Mouse (Mus musculus) urinary bladder, adult 18-20 months (tissue): ENCODE results near the gene Fads2.

Experiments used
- DNase-seq, 2 experiments: peaks; one replicate each; pipeline ENCODE4 v3.0.0; 2022; ENCODE audit warnings: low spot score in 2 of 2, mixed read lengths in 2 of 2

Fads2 gene

GRCm38 (mm10) chr19:10041388-10042148 is 60.0 kb downstream of the Fads2 start, which contains the start of gene Fads3:
Gene Fads3, plus strand, starts transcription at chr19:10041569.
- peak; percentile 41 to 82 for DNase-seq

- DNase-seq = no peak
Measured at GRCm38 (mm10) chr19:10040866-10041387, 60.6 kb downstream of the Fads2 start.

GRCm38 (mm10) chr19:10039615-10040014 is 61.9 kb downstream of the Fads2 start:
- no peak for DNase-seq

- no peak for DNase-seq
Measured at GRCm38 (mm10) chr19:10038910-10039309, 62.6 kb downstream of the Fads2 start.

- DNase-seq = no peak
Measured at GRCm38 (mm10) chr19:10038364-10038763, 63.2 kb downstream of the Fads2 start.

GRCm38 (mm10) chr19:10037534-10037933 is 64.0 kb downstream of the Fads2 start:
- no peak for DNase-seq

GRCm38 (mm10) chr19:10034785-10035447 is 66.6 kb downstream of the Fads2 start:
- peak; percentile 53 to 69 for DNase-seq

- no peak for DNase-seq
Measured at GRCm38 (mm10) chr19:10034356-10034755, 67.2 kb downstream of the Fads2 start.

GRCm38 (mm10) chr19:10033211-10033973 is 68.2 kb downstream of the Fads2 start:
- DNase-seq = no peak

GRCm38 (mm10) chr19:10029746-10030145 is 71.8 kb downstream of the Fads2 start:
- no peak for DNase-seq

GRCm38 (mm10) chr19:10025169-10025875 is 76.2 kb downstream of the Fads2 start:
- no peak for DNase-seq

GRCm38 (mm10) chr19:10023304-10023758 is 78.2 kb downstream of the Fads2 start:
- DNase-seq = no peak

- no peak for DNase-seq
Measured at GRCm38 (mm10) chr19:10022414-10023303, 78.9 kb downstream of the Fads2 start.

GRCm38 (mm10) chr19:10021981-10022380 is 79.6 kb downstream of the Fads2 start:
- no peak for DNase-seq

- no peak for DNase-seq
Measured at GRCm38 (mm10) chr19:10019214-10019760, 82.3 kb downstream of the Fads2 start.

- no peak for DNase-seq
Measured at GRCm38 (mm10) chr19:10018527-10018818, 83.1 kb downstream of the Fads2 start.

GRCm38 (mm10) chr19:10017637-10018526 is 83.7 kb downstream of the Fads2 start:
- peak; percentile 83 to 90 for DNase-seq

GRCm38 (mm10) chr19:10016151-10016550 is 85.4 kb downstream of the Fads2 start:
- no peak for DNase-seq

GRCm38 (mm10) chr19:10015442-10015841 is 86.1 kb downstream of the Fads2 start:
- DNase-seq = no peak
